ENCODE assay signal across 8 mouse cellular contexts in genomic region chr19:12009501-12010280, GRCm38 (mm10). TPM values are rescaled to one million over a fixed set of nuclear protein-coding genes. Genes with fewer than 3 reads are reported as not detected.
DNase-seq lines count a peak whose midpoint lies in the region; ATAC-seq and TF ChIP-seq lines count a peak whose summit lies in the region.

No protein-coding gene starts in this region.

- H3K4me2 ChIP-seq in forebrain, embryonic 14.5 days (ENCODE audit: low read length) = peak overlapping the region; percentile 64
- H3K4me2 ChIP-seq in lung, embryonic 15.5 days = peak overlapping the region; percentile 63

- H3K27me3 ChIP-seq in G1E (ENCODE audit: insufficient read depth, low read length) = no peaks in the 10 kb centered on the region
- no peaks in the 10 kb centered on the region for H3K27me3 ChIP-seq in forebrain, embryonic 14.5 days (replicated peaks; ENCODE audit: control insufficient read depth, insufficient read depth, low read length)
- no peaks in the 10 kb centered on the region for H3K27me3 ChIP-seq in lung, embryonic 15.5 days

- peak overlapping the region; percentile 86 for H3K4me3 ChIP-seq in G1E (ENCODE audit: low read depth, low read length)
- H3K4me3 ChIP-seq in brown adipose tissue, adult 24 weeks (ENCODE audit: insufficient read depth, low read depth, low read length) = peak overlapping the region; percentile 75
- peak overlapping the region; percentile 63 for H3K4me3 ChIP-seq in forebrain, embryonic 14.5 days (ENCODE audit: low read depth, low read length)
- H3K4me3 ChIP-seq in lung, embryonic 15.5 days = peak overlapping the region; percentile 64

- no peak for TF ChIP-seq CTCF in G1E (IDR thresholded peaks at IDR 0.05; ENCODE audit: low read depth, low read length)

- DNase-seq in G1E (ENCODE audit: low spot score) = no peak
- DNase-seq in forebrain, embryonic 14.5 days (ENCODE audit: low spot score) = peak; percentile 91
- DNase-seq in heart, postnatal 4 days = peak; percentile 78
- peak; percentile 70 for DNase-seq in layer of hippocampus, adult 9-11 months
- peak; percentile 48 for DNase-seq in ovary, postnatal 14 days (ENCODE audit: low spot score)
- DNase-seq in thymus, postnatal 36 days = peak; percentile 78

- WGBS in forebrain, embryonic 14.5 days = 1% methylated on average over 24 of the region's 24 CpGs
- WGBS in lung, embryonic 15.5 days = under 1% methylated on average over 24 of the region's 24 CpGs

- H3K36me3 ChIP-seq in G1E (replicated peaks) = no peaks in the 10 kb centered on the region
- H3K36me3 ChIP-seq in forebrain, embryonic 14.5 days (ENCODE audit: control insufficient read depth, insufficient read depth, low read length) = no peaks in the 10 kb centered on the region
- H3K36me3 ChIP-seq in lung, embryonic 15.5 days = no peaks in the 10 kb centered on the region

- H3K4me1 ChIP-seq in G1E (ENCODE audit: insufficient read depth, low read depth, low read length) = peaks cover 43% of the 10 kb centered on the region
- H3K4me1 ChIP-seq in brown adipose tissue, adult 24 weeks (ENCODE audit: control insufficient read depth, insufficient read depth, insufficient read length, low read length) = peaks cover under 1% of the 10 kb centered on the region; the same call in 1 of the 2 replicates
- H3K4me1 ChIP-seq in forebrain, embryonic 14.5 days (ENCODE audit: control insufficient read depth, insufficient read depth, low read length) = peaks cover 4% of the 10 kb centered on the region; the same call in 1 of the 2 replicates
- H3K4me1 ChIP-seq in lung, embryonic 15.5 days = peaks cover 12% of the 10 kb centered on the region

- H3K27ac ChIP-seq in brown adipose tissue, adult 24 weeks (replicated peaks; ENCODE audit: low read depth, low read length) = peak overlapping the region; percentile 45
- H3K27ac ChIP-seq in forebrain, embryonic 14.5 days (ENCODE audit: low read depth, low read length) = peak overlapping the region; percentile 96
- peak overlapping the region; percentile 81 for H3K27ac ChIP-seq in lung, embryonic 15.5 days

- no peak for ATAC-seq in G1E (ENCODE audit: extremely low read depth, insufficient number of reproducible peaks, low FRiP score, poor library complexity, severe bottlenecking)
- peak; percentile 7; the same call in 1 of the 2 replicates for ATAC-seq in forebrain, embryonic 14.5 days
- ATAC-seq in lung, embryonic 15.5 days (ENCODE audit: borderline replicate concordance, extremely low read depth, low FRiP score, low TSS enrichment) = peak; percentile 7; the same call in 1 of the 2 replicates

- no peaks in the 10 kb centered on the region for H3K9me3 ChIP-seq in G1E (replicated peaks)
- no peaks in the 10 kb centered on the region for H3K9me3 ChIP-seq in forebrain, embryonic 14.5 days (replicated peaks; ENCODE audit: control insufficient read depth, low read length)
- H3K9me3 ChIP-seq in lung, embryonic 15.5 days = no peaks in the 10 kb centered on the region

- peak overlapping the region; percentile 93 for H3K9ac ChIP-seq in forebrain, embryonic 14.5 days (ENCODE audit: low read length)
- peak overlapping the region; percentile 48 for H3K9ac ChIP-seq in lung, embryonic 15.5 days

RNA-seq across cellular contexts. Expression of gene Olfr1423, which starts 31.4 kb away (rescaled TPM):
- not detected in 2 replicates for total RNA-seq in G1E (2014; fragmentation: Nextera tagmentation)
- total RNA-seq in G1E (2017) = 0.05 and 0.12 TPM in 2 replicates
- polyA plus RNA-seq in G1E (2012) = not detected in 2 replicates
- polyA plus RNA-seq in brown adipose tissue, adult 24 weeks (2012; ENCODE audit: insufficient read depth, insufficient read length, missing spikeins) = not detected in 2 replicates
- not detected in 2 replicates for polyA plus RNA-seq in forebrain, embryonic 14.5 days (2014; fragmentation: Nextera tagmentation; extraction: Ambion mirVana)
- total RNA-seq in heart, postnatal 4 days (2021) = not detected
- polyA plus RNA-seq in lung, embryonic 15.5 days (2015; fragmentation: Nextera tagmentation; extraction: Ambion mirVana) = not detected in 2 replicates

RNA-seq across cellular contexts. Expression of gene Osbp, which starts 44.0 kb away (rescaled TPM):
- total RNA-seq in G1E (2014; fragmentation: Nextera tagmentation) = 44.8 and 50.4 TPM in 2 replicates
- total RNA-seq in G1E (2017) = 28.9 and 32.1 TPM in 2 replicates
- polyA plus RNA-seq in G1E (2012) = 10.2 and 12.2 TPM in 2 replicates
- polyA plus RNA-seq in brown adipose tissue, adult 24 weeks (2012; ENCODE audit: insufficient read depth, insufficient read length, missing spikeins) = 25.1 and 31.0 TPM in 2 replicates
- polyA plus RNA-seq in forebrain, embryonic 14.5 days (2014; fragmentation: Nextera tagmentation; extraction: Ambion mirVana) = 7.2 and 7.4 TPM in 2 replicates
- 10 to 100 TPM; 69.5 to 71.2 TPM for total RNA-seq in heart, postnatal 4 days (2021)
- polyA plus RNA-seq in lung, embryonic 15.5 days (2015; fragmentation: Nextera tagmentation; extraction: Ambion mirVana) = 3.6 and 3.9 TPM in 2 replicates

RNA-seq across cellular contexts. Expression of gene Olfr1424, which starts 52.8 kb away (rescaled TPM):
- total RNA-seq in G1E (2014; fragmentation: Nextera tagmentation) (not detected in 2 replicates), G1E (2017) (not detected in 2 replicates)
- polyA plus RNA-seq in G1E (2012) = not detected in 2 replicates
- polyA plus RNA-seq in brown adipose tissue, adult 24 weeks (2012; ENCODE audit: insufficient read depth, insufficient read length, missing spikeins) = not detected in 2 replicates
- not detected in 2 replicates for polyA plus RNA-seq in forebrain, embryonic 14.5 days (2014; fragmentation: Nextera tagmentation; extraction: Ambion mirVana)
- total RNA-seq in heart, postnatal 4 days (2021) = not detected
- polyA plus RNA-seq in lung, embryonic 15.5 days (2015; fragmentation: Nextera tagmentation; extraction: Ambion mirVana) = not detected in 2 replicates

Comparison
In these comparisons a context has a peak if more than half of its experiments do, and no peak if none do; other contexts are left out.
1. H3K27ac ChIP-seq: peak in every context shown above with its lines; median percentile 96 in forebrain, embryonic 14.5 days; 81 in lung, embryonic 15.5 days; 45 in brown adipose tissue, adult 24 weeks.